Mouse (Mus musculus) hindbrain, embryonic 13.5 days (tissue): Measurements from ENCODE around the gene Senp5. TPM values are rescaled to one million over a fixed set of nuclear protein-coding genes. Genes with fewer than 3 reads are reported as not detected.
A peak's percentile ranks its signal among the peaks of the same experiment; 100 is the strongest.

Experiments
- ATAC-seq: fragments of 200-750 bp; cut with Nextera tagmentation; 2 replicates; pipeline ENCODE4 v1.8.0; 2017; ENCODE audit warnings: moderate TSS enrichment; ENCODE audit not compliant: low FRiP score
- H3K27ac ChIP-seq: fragments of 300-500 bp; sonication (generic); 2 replicates; pipeline ENCODE4 v1.5.1; 2015; ENCODE audit warnings: inconsistent platforms, mild to moderate bottlenecking, moderate library complexity
- H3K27me3 ChIP-seq: fragments of 300-500 bp; sonication (generic); 2 replicates; pipeline ENCODE4 v1.6.1; 2015; ENCODE audit warnings: mild to moderate bottlenecking, inconsistent platforms
- H3K36me3 ChIP-seq: fragments of 300-500 bp; sonication (generic); 2 replicates; pipeline ENCODE4 v1.6.1; 2015; ENCODE audit warnings: mild to moderate bottlenecking, inconsistent platforms
- H3K4me1 ChIP-seq: fragments of 300-500 bp; sonication (generic); replicated peaks from 2 replicates; pipeline ENCODE4 v1.6.1; 2015; ENCODE audit warnings: inconsistent platforms
- H3K4me2 ChIP-seq: fragments of 300-500 bp; sonication (generic); 2 replicates; pipeline ENCODE4 v1.6.1; 2015; ENCODE audit warnings: inconsistent platforms, mild to moderate bottlenecking, moderate library complexity
- H3K4me3 ChIP-seq: fragments of 300-500 bp; sonication (generic); 2 replicates; pipeline ENCODE4 v1.5.1; 2015; ENCODE audit warnings: mild to moderate bottlenecking, inconsistent platforms
- H3K9ac ChIP-seq: fragments of 300-500 bp; sonication (generic); 2 replicates; pipeline ENCODE4 v1.6.1; 2015; ENCODE audit warnings: mild to moderate bottlenecking, inconsistent platforms
- H3K9me3 ChIP-seq: fragments of 300-500 bp; sonication (generic); 2 replicates; pipeline ENCODE4 v1.6.1; 2016; ENCODE audit warnings: inconsistent platforms
- WGBS: fragments of 180-500 bp; shearing (Covaris S2); methylation state at CpG from one replicate; pipeline ENCODE4 v1.1.7; 2015; 5-methylcytosine and 5-hydroxymethylcytosine counted together
- microRNA-seq: library from miRNA; unstranded; fragments of <30 nt; microRNA quantifications from one replicate; pipeline ENCODE4, GENCODE M21; 2016
- polyA plus RNA-seq: library from polyadenylated mRNA; unstranded; fragments of >200 nt; fragmentation: Nextera tagmentation; extraction: Ambion mirVana; gene quantifications from 2 replicates; pipeline ENCODE4 v1.2.1, GENCODE M21; 2015

Gene Senp5
- polyA plus RNA-seq, 1 experiment from 2014 or later, result 17.5 TPM

DNA sequence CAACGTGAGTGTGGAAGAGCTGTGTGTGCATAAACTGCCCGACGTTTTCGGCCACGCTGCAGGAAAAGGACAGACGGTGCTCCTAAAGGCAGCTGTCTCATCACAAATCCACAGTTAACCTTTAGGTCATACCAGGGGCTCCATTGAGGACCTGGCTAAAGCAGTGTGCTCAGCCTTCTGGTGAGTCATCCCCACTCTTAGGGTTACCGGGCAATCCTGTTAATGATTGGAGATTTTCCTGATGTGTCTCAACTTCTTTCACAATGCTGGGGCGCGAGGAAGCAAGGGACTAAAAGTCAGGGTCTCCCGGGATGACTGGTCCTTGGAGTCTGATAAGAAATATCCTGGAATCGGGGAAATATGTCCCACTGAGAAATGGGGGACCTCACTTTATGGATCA lies 85.3 kb downstream of the Senp5 start:
- Histone ChIP-seq H3K27ac (no peak overlapping the region), H3K4me3 (no peak overlapping the region), H3K4me1 (peaks cover 4% of the 10 kb centered on the region; the same call in 1 of the 2 replicates), H3K9ac (peak overlapping the region; percentile 55; the same call in 1 of the 2 replicates), H3K4me2 (no peak overlapping the region), H3K36me3 (no peaks in the 10 kb centered on the region), H3K27me3 (no peaks in the 10 kb centered on the region), H3K9me3 (no peaks in the 10 kb centered on the region)
- 70% methylated on average over 11 of the region's 11 CpGs for WGBS
- ATAC-seq, result no peak

DNA sequence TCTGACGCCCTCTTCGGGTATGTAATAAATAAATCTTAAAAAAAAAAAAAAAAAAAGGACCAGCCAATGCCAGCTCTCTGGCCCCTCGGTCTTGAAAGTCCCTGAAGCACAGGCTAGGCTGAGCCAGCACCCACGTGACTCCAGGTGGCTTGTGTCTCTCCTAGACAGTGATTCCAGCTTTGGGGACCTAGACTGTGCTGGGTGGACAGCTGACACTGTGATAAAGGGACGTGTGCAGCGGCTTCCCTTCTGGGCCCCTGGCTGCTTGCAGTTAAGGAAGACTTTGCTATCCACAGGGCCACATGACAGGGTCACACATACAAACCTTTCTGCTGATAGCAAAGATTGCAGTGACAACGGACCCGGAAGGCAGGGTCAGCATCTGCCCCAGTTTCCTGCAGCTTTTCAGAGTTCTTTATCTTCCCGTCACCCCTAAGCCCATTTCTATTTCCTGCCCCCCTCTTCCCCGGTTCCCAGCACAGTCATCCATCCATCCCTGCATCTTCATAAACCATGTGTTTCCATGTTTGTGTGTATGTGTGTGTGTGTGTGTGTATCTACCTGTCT lies 92.7 kb downstream of the Senp5 start:
- H3K9ac ChIP-seq, result no peak overlapping the region
- H3K27me3 ChIP-seq, result 0 out of 2 replicates have a peak, but pooled peaks cover 1% of the 10 kb centered on the region
- ATAC-seq, result no peak
- no peak overlapping the region for H3K4me3 ChIP-seq
- 76% methylated on average over 10 of the region's 10 CpGs for WGBS
- peaks cover 17% of the 10 kb centered on the region for H3K4me1 ChIP-seq
- H3K36me3 ChIP-seq, result no peaks in the 10 kb centered on the region
- no peaks in the 10 kb centered on the region for H3K9me3 ChIP-seq
- no peak overlapping the region for H3K27ac ChIP-seq
- no peak overlapping the region for H3K4me2 ChIP-seq

Small RNAs within 50 kb of the gene (microRNA-seq; reads per million reads assigned to microRNA genes)
- gene Gm26269, result not detected

Other genes with a start within 250 kb of the Senp5 start
- gene Meltf, start 124.5 kb downstream of the Senp5 start, polyA plus RNA-seq, result 0.22 and 0.31 TPM in 2 replicates
- gene Pigz, start 69.4 kb downstream of the Senp5 start, polyA plus RNA-seq, result 2.3 and 3.4 TPM in 2 replicates
- gene 0610012G03Rik, start 54.8 kb downstream of the Senp5 start, polyA plus RNA-seq, result 105 and 113 TPM in 2 replicates
- gene Ncbp2, start 54.8 kb downstream of the Senp5 start, polyA plus RNA-seq, result 107 and 112 TPM in 2 replicates
- gene Pak2, start 76.1 kb upstream of the Senp5 start, polyA plus RNA-seq, result 35.3 and 36.2 TPM in 2 replicates
- gene Pigx, start 96.5 kb upstream of the Senp5 start, polyA plus RNA-seq, result 131 and 132 TPM in 2 replicates
- gene Cep19, start 96.5 kb upstream of the Senp5 start, polyA plus RNA-seq, result 48.4 and 52.0 TPM in 2 replicates
- 7.3 and 8.8 TPM in 2 replicates for gene Nrros, start 162.3 kb upstream of the Senp5 start, polyA plus RNA-seq
- gene Bex6, start 176.5 kb upstream of the Senp5 start, polyA plus RNA-seq, result not detected in 2 replicates
- 7.6 and 8.2 TPM in 2 replicates for gene Fbxo45, start 243.9 kb upstream of the Senp5 start, polyA plus RNA-seq
- gene Wdr53, start 243.9 kb upstream of the Senp5 start, polyA plus RNA-seq, result 17.1 and 17.4 TPM in 2 replicates